Mouse (Mus musculus) bone marrow macrophage, adult 2 months (primary cell): Measurements from ENCODE around the gene Myocd. TPM values are rescaled to one million over a fixed set of nuclear protein-coding genes. Genes with fewer than 3 reads are reported as not detected.
A peak's percentile ranks its signal among the peaks of the same experiment; 100 is the strongest.

ENCODE experiments used
- H3K27ac ChIP-seq: 2 replicates; pipeline ENCODE4 v1.5.1; 2012; ENCODE audit warnings: low read depth, low read length; ENCODE audit not compliant: insufficient read depth
- H3K4me1 ChIP-seq: 2 replicates; pipeline ENCODE4 v1.6.1; 2012; ENCODE audit warnings: low read length; ENCODE audit not compliant: control insufficient read depth, insufficient read depth
- H3K4me3 ChIP-seq: 2 replicates; pipeline ENCODE4 v1.5.1; 2012; ENCODE audit warnings: mild to moderate bottlenecking, low read length, moderate library complexity; ENCODE audit not compliant: insufficient read depth
- CTCF ChIP-seq: IDR thresholded peaks from 2 replicates; pipeline ENCODE4 v1.5.1; 2012; ENCODE audit warnings: low read depth, mild to moderate bottlenecking, low read length, moderate library complexity
- POLR2A ChIP-seq: IDR thresholded peaks from 2 replicates; pipeline ENCODE4 v1.6.1; 2012; ENCODE audit warnings: mild to moderate bottlenecking, low read depth, low read length, borderline replicate concordance
- polyA plus RNA-seq: library from polyadenylated mRNA; stranded (reverse); fragments of >200 nt; gene quantifications from 2 replicates; pipeline ENCODE4 v1.2.4, GENCODE M21; 2012; ENCODE audit not compliant: missing spikeins, insufficient read depth, insufficient read length

Gene Myocd
- polyA plus RNA-seq, 1 experiment = not detected

GRCm38 (mm10) chr11:65186974-65187373 lies 82.8 kb downstream of the Myocd start:
- Histone ChIP-seq H3K4me1 (no peaks in the 10 kb centered on the region), H3K27ac (no peak overlapping the region), H3K4me3 (no peak overlapping the region)
- TF ChIP-seq CTCF (no peak), POLR2A (no peak)

- Histone ChIP-seq H3K27ac (no peak overlapping the region), H3K4me1 (no peaks in the 10 kb centered on the region), H3K4me3 (no peak overlapping the region)
- TF ChIP-seq CTCF (no peak), POLR2A (no peak)
These were observed 84.7 kb downstream of the Myocd start for GRCm38 (mm10) chr11:65185114-65185513.

GRCm38 (mm10) chr11:65170121-65170750 lies 99.6 kb downstream of the Myocd start:
- no peak overlapping the region for H3K4me3 ChIP-seq
- TF ChIP-seq CTCF = no peak
- no peak for TF ChIP-seq POLR2A
- H3K27ac ChIP-seq = no peak overlapping the region
- H3K4me1 ChIP-seq = no peaks in the 10 kb centered on the region

- H3K27ac ChIP-seq = no peak within 1 kb of the TSS
- TF ChIP-seq CTCF (no peak), POLR2A (no peak)
- H3K4me1 ChIP-seq = no peaks in the 10 kb centered on the region
- peak within 1 kb of the TSS; percentile 58 for H3K4me3 ChIP-seq
These were observed 107.0 kb downstream of the Myocd start, which contains the start of gene Arhgap44 for GRCm38 (mm10) chr11:65162767-65163120. TSS of gene Arhgap44 (minus strand) at chr11:65162961.

GRCm38 (mm10) chr11:65161881-65162766 lies 107.7 kb downstream of the Myocd start:
- peak overlapping the region; percentile 58 for H3K4me3 ChIP-seq
- no peak for TF ChIP-seq POLR2A
- TF ChIP-seq CTCF = no peak
- no peak overlapping the region for H3K27ac ChIP-seq
- H3K4me1 ChIP-seq = no peaks in the 10 kb centered on the region

- TF ChIP-seq CTCF (no peak), POLR2A (no peak)
- Histone ChIP-seq H3K4me1 (no peaks in the 10 kb centered on the region), H3K4me3 (no peak overlapping the region), H3K27ac (no peak overlapping the region)
These were observed 108.6 kb downstream of the Myocd start for GRCm38 (mm10) chr11:65160991-65161880.

- TF ChIP-seq CTCF (no peak), POLR2A (no peak)
- Histone ChIP-seq H3K4me3 (no peak within 1 kb of the TSS), H3K27ac (no peak within 1 kb of the TSS), H3K4me1 (no peaks in the 10 kb centered on the region)
These were observed 110.0 kb downstream of the Myocd start, which contains the start of gene 1700086D15Rik for GRCm38 (mm10) chr11:65159791-65160190. TSS of gene 1700086D15Rik (minus strand) at chr11:65159891.

GRCm38 (mm10) chr11:65158658-65158990 lies 111.2 kb downstream of the Myocd start:
- Histone ChIP-seq H3K4me3 (no peak overlapping the region), H3K4me1 (no peaks in the 10 kb centered on the region), H3K27ac (no peak overlapping the region)
- no peak for TF ChIP-seq CTCF
- TF ChIP-seq POLR2A = no peak

GRCm38 (mm10) chr11:65157966-65158657 lies 111.7 kb downstream of the Myocd start:
- no peak overlapping the region for H3K4me3 ChIP-seq
- TF ChIP-seq POLR2A (no peak), CTCF (no peak)
- H3K4me1 ChIP-seq = no peaks in the 10 kb centered on the region
- no peak overlapping the region for H3K27ac ChIP-seq
